Mouse (Mus musculus): ENCODE measurements around the gene Sec16a. TPM values are rescaled to one million over a fixed set of nuclear protein-coding genes. Genes with fewer than 3 reads are reported as not detected.

Gene Sec16a
- polyA plus RNA-seq, 1 experiment from 2014 or later: 37.7 TPM

GRCm38 (mm10) chr2:26441261-26441660 is 3.8 kb downstream of the Sec16a start:
- Histone ChIP-seq H3K36me3 (ENCODE audit: control insufficient read depth, insufficient read depth, low read length) (peaks cover 41% of the 10 kb centered on the region), H3K27me3 (ENCODE audit: control insufficient read depth, insufficient read depth, low read length) (no peaks in the 10 kb centered on the region), H3K9ac (replicated peaks; ENCODE audit: low read depth, low read length) (no peak overlapping the region), H3K4me1 (ENCODE audit: control insufficient read depth, insufficient read depth, low read length) (peaks cover 14% of the 10 kb centered on the region; the same call in 1 of the 2 replicates), H3K4me3 (ENCODE audit: low read depth, low read length) (no peak overlapping the region), H3K27ac (ENCODE audit: low read length) (no peak overlapping the region), H3K4me2 (replicated peaks; ENCODE audit: low read depth, low read length) (no peak overlapping the region), H3K9me3 (ENCODE audit: control insufficient read depth, low read depth, low read length) (no peaks in the 10 kb centered on the region)
- WGBS: 90% methylated on average over 4 of the region's 4 CpGs
- no peak for ATAC-seq (ENCODE audit: insufficient number of reproducible peaks, insufficient read depth, low FRiP score, low read depth)

GRCm38 (mm10) chr2:26439671-26440070 is 5.3 kb downstream of the Sec16a start:
- no peak overlapping the region for H3K4me2 ChIP-seq (replicated peaks; ENCODE audit: low read depth, low read length)
- peaks cover 14% of the 10 kb centered on the region; the same call in 1 of the 2 replicates for H3K4me1 ChIP-seq (ENCODE audit: control insufficient read depth, insufficient read depth, low read length)
- no peaks in the 10 kb centered on the region for H3K27me3 ChIP-seq (ENCODE audit: control insufficient read depth, insufficient read depth, low read length)
- 91% methylated on average over 6 of the region's 6 CpGs for WGBS
- peaks cover 57% of the 10 kb centered on the region for H3K36me3 ChIP-seq (ENCODE audit: control insufficient read depth, insufficient read depth, low read length)
- no peak overlapping the region for H3K9ac ChIP-seq (replicated peaks; ENCODE audit: low read depth, low read length)
- no peak overlapping the region for H3K4me3 ChIP-seq (ENCODE audit: low read depth, low read length)
- ATAC-seq (ENCODE audit: insufficient number of reproducible peaks, insufficient read depth, low FRiP score, low read depth): no peak
- H3K9me3 ChIP-seq (ENCODE audit: control insufficient read depth, low read depth, low read length): no peaks in the 10 kb centered on the region
- no peak overlapping the region for H3K27ac ChIP-seq (ENCODE audit: low read length)

DNA sequence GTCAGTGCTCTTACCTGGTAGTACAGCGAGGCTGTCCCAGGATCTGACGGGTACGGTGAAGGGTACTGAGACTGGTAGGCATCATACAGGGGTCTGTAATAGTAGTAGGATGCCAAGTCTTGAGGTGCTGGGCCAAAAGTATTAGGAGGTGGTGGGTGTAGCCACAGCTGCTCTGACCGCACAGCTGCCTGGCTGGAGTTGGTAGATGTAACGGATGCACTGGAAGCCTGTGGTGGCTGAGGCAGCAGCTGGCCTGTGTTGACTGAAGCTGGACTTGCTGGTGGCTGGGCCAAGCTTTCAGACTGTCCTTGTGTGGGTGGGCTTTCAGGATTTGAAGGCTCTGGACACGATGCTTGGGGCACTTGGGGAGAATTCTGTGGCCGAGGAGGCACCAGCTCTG is 6.6 kb downstream of the Sec16a start:
- Histone ChIP-seq H3K4me1 (ENCODE audit: control insufficient read depth, insufficient read depth, low read length) (peaks cover 6% of the 10 kb centered on the region; the same call in 1 of the 2 replicates), H3K27me3 (ENCODE audit: control insufficient read depth, insufficient read depth, low read length) (no peaks in the 10 kb centered on the region), H3K4me3 (ENCODE audit: low read depth, low read length) (no peak overlapping the region), H3K9ac (replicated peaks; ENCODE audit: low read depth, low read length) (no peak overlapping the region), H3K4me2 (replicated peaks; ENCODE audit: low read depth, low read length) (no peak overlapping the region), H3K9me3 (ENCODE audit: control insufficient read depth, low read depth, low read length) (no peaks in the 10 kb centered on the region), H3K36me3 (ENCODE audit: control insufficient read depth, insufficient read depth, low read length) (peaks cover 68% of the 10 kb centered on the region), H3K27ac (ENCODE audit: low read length) (no peak overlapping the region)
- WGBS: 86% methylated on average over 7 of the region's 7 CpGs
- ATAC-seq (ENCODE audit: insufficient number of reproducible peaks, insufficient read depth, low FRiP score, low read depth): no peak

DNA sequence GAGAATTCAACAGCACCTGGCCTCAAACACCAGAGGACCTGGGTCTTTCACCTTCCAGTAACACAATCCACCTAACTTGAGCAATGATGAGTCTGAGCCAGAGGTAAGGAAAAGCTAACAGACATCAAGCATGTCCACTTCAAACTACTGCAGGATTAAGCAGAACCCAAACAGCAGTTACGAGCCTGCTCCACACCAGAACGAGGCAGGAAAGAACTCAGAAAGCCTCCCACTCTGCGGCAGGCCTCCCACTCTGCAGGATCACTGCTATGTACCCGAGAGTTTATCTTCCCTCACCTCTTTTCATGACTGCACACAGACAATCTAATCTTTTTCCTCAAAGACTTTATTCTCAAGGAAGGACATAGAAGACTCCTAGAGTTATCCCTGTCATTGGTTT is 7.8 kb downstream of the Sec16a start:
- H3K9ac ChIP-seq (replicated peaks; ENCODE audit: low read depth, low read length): no peak overlapping the region
- peaks cover 80% of the 10 kb centered on the region for H3K36me3 ChIP-seq (ENCODE audit: control insufficient read depth, insufficient read depth, low read length)
- no peaks in the 10 kb centered on the region for H3K9me3 ChIP-seq (ENCODE audit: control insufficient read depth, low read depth, low read length)
- no peak overlapping the region for H3K4me3 ChIP-seq (ENCODE audit: low read depth, low read length)
- WGBS: 60% methylated on average over 4 of the region's 4 CpGs
- no peaks in the 10 kb centered on the region for H3K27me3 ChIP-seq (ENCODE audit: control insufficient read depth, insufficient read depth, low read length)
- H3K4me1 ChIP-seq (ENCODE audit: control insufficient read depth, insufficient read depth, low read length): no peaks in the 10 kb centered on the region
- ATAC-seq (ENCODE audit: insufficient number of reproducible peaks, insufficient read depth, low FRiP score, low read depth): no peak
- no peak overlapping the region for H3K4me2 ChIP-seq (replicated peaks; ENCODE audit: low read depth, low read length)
- H3K27ac ChIP-seq (ENCODE audit: low read length): no peak overlapping the region

DNA sequence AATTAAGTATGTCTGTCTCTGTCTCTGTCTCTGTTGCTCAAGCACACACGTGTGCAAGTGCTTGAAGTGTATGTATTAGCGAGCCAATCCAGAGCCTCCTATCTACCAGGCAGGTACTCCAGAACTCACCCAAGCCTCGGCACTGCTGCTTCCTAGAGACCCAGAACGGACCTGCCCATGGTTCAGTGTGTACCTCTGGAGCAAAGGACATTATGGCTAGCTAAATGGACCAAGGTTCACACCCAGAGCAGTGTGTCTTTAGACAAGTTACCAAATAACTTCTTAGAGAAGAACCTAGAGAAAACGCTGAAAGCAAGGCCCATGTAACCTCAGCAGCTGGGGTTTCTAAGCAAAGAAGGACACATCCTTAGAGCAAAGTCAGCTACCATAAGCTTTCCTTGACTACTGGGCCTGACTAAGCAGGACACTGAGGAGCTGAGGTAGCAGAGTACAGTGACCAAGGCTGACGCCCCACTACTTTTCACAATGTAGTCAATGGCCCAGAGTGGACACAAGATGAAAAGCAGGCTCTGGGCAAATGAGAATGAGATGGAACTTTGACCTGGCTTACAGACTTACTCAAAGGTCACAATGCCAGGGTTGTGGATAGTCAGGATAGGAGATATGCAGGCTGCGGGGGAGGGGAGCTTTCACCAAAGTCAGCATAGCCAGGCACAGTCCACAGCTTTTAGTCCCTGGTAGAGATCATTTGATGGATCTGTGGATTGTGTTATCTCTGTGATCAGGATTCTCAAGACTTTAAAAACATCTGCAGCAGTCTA is 10.0 kb downstream of the Sec16a start:
- Histone ChIP-seq H3K4me2 (replicated peaks; ENCODE audit: low read depth, low read length) (no peak overlapping the region), H3K27ac (ENCODE audit: low read length) (no peak overlapping the region), H3K27me3 (ENCODE audit: control insufficient read depth, insufficient read depth, low read length) (no peaks in the 10 kb centered on the region), H3K9ac (replicated peaks; ENCODE audit: low read depth, low read length) (no peak overlapping the region), H3K4me3 (ENCODE audit: low read depth, low read length) (no peak overlapping the region), H3K9me3 (ENCODE audit: control insufficient read depth, low read depth, low read length) (no peaks in the 10 kb centered on the region), H3K36me3 (ENCODE audit: control insufficient read depth, insufficient read depth, low read length) (peaks cover 75% of the 10 kb centered on the region), H3K4me1 (ENCODE audit: control insufficient read depth, insufficient read depth, low read length) (no peaks in the 10 kb centered on the region)
- 92% methylated on average over 7 of the region's 7 CpGs for WGBS
- ATAC-seq (ENCODE audit: insufficient number of reproducible peaks, insufficient read depth, low FRiP score, low read depth): no peak

GRCm38 (mm10) chr2:26429851-26430250 is 15.2 kb downstream of the Sec16a start:
- Histone ChIP-seq H3K4me2 (replicated peaks; ENCODE audit: low read depth, low read length) (no peak overlapping the region), H3K4me1 (ENCODE audit: control insufficient read depth, insufficient read depth, low read length) (no peaks in the 10 kb centered on the region)

DNA sequence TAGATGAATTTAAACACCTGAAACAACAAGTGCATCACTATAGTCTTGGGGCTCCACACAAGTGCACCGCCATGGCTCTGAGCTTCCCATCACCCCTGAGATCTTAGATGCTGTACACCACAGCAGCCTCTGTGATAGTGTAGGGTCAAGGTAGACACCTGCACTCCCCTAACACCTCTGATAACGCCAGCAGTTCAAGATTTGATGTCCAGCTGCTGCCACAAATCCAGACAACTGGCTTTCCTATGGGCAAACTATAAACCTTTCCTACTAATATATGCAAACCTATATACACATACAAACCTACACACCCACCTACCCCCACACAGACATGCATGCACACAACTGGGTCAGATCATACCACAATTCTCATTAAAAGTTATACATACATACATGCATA is 20.5 kb downstream of the Sec16a start:
- H3K4me3 ChIP-seq (ENCODE audit: low read depth, low read length): no peak overlapping the region
- H3K9ac ChIP-seq (replicated peaks; ENCODE audit: low read depth, low read length): no peak overlapping the region
- no peaks in the 10 kb centered on the region for H3K27me3 ChIP-seq (ENCODE audit: control insufficient read depth, insufficient read depth, low read length)
- H3K4me2 ChIP-seq (replicated peaks; ENCODE audit: low read depth, low read length): no peak overlapping the region
- peaks cover 93% of the 10 kb centered on the region for H3K36me3 ChIP-seq (ENCODE audit: control insufficient read depth, insufficient read depth, low read length)
- no peaks in the 10 kb centered on the region for H3K4me1 ChIP-seq (ENCODE audit: control insufficient read depth, insufficient read depth, low read length)
- H3K27ac ChIP-seq (ENCODE audit: low read length): no peak overlapping the region
- H3K9me3 ChIP-seq (ENCODE audit: control insufficient read depth, low read depth, low read length): no peaks in the 10 kb centered on the region
- WGBS: 91% methylated on average over 2 of the region's 2 CpGs
- ATAC-seq (ENCODE audit: insufficient number of reproducible peaks, insufficient read depth, low FRiP score, low read depth): no peak

More at GRCm38 (mm10) chr2:26429851-26430250, 15.2 kb downstream of the Sec16a start:
- no peaks in the 10 kb centered on the region for H3K9me3 ChIP-seq (ENCODE audit: control insufficient read depth, low read depth, low read length)
- H3K27ac ChIP-seq (ENCODE audit: low read length): no peak overlapping the region
- no peak for ATAC-seq (ENCODE audit: insufficient number of reproducible peaks, insufficient read depth, low FRiP score, low read depth)
- WGBS: 94% methylated on average over 5 of the region's 5 CpGs
- H3K9ac ChIP-seq (replicated peaks; ENCODE audit: low read depth, low read length): no peak overlapping the region
- H3K27me3 ChIP-seq (ENCODE audit: control insufficient read depth, insufficient read depth, low read length): no peaks in the 10 kb centered on the region
- H3K4me3 ChIP-seq (ENCODE audit: low read depth, low read length): no peak overlapping the region
- peaks cover 86% of the 10 kb centered on the region for H3K36me3 ChIP-seq (ENCODE audit: control insufficient read depth, insufficient read depth, low read length)

DNA sequence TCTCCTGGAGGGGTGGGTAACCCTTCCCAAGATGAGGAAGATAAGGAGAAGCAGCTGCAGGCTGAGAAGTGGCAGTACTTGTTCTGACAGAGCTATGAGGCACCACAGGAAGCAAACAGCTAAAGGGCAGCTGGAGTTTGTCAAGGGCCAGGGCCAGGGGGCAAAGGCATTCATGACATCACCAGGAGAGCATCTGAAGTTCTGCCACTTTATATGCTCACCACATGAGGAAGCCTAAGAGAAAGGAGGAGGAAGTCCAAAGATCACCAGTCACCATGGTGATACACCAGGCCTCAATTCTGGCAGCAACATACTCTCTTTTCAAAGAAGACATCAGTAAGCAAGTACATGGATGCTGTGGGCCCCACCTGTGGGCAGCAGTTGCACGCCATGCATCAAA is 21.9 kb downstream of the Sec16a start:
- WGBS: 76% methylated on average over 1 of the region's 1 CpGs
- no peaks in the 10 kb centered on the region for H3K27me3 ChIP-seq (ENCODE audit: control insufficient read depth, insufficient read depth, low read length)
- no peak overlapping the region for H3K27ac ChIP-seq (ENCODE audit: low read length)
- H3K4me2 ChIP-seq (replicated peaks; ENCODE audit: low read depth, low read length): no peak overlapping the region
- ATAC-seq (ENCODE audit: insufficient number of reproducible peaks, insufficient read depth, low FRiP score, low read depth): no peak
- peaks cover 85% of the 10 kb centered on the region for H3K36me3 ChIP-seq (ENCODE audit: control insufficient read depth, insufficient read depth, low read length)
- no peak overlapping the region for H3K9ac ChIP-seq (replicated peaks; ENCODE audit: low read depth, low read length)
- H3K4me1 ChIP-seq (ENCODE audit: control insufficient read depth, insufficient read depth, low read length): no peaks in the 10 kb centered on the region
- H3K4me3 ChIP-seq (ENCODE audit: low read depth, low read length): no peak overlapping the region
- no peaks in the 10 kb centered on the region for H3K9me3 ChIP-seq (ENCODE audit: control insufficient read depth, low read depth, low read length)

GRCm38 (mm10) chr2:26421969-26422368 is 23.0 kb downstream of the Sec16a start:
- Histone ChIP-seq H3K27ac (ENCODE audit: low read length) (no peak overlapping the region), H3K9me3 (ENCODE audit: control insufficient read depth, low read depth, low read length) (no peaks in the 10 kb centered on the region), H3K27me3 (ENCODE audit: control insufficient read depth, insufficient read depth, low read length) (no peaks in the 10 kb centered on the region), H3K4me2 (replicated peaks; ENCODE audit: low read depth, low read length) (no peak overlapping the region), H3K9ac (replicated peaks; ENCODE audit: low read depth, low read length) (no peak overlapping the region), H3K4me1 (ENCODE audit: control insufficient read depth, insufficient read depth, low read length) (no peaks in the 10 kb centered on the region), H3K4me3 (ENCODE audit: low read depth, low read length) (no peak overlapping the region), H3K36me3 (ENCODE audit: control insufficient read depth, insufficient read depth, low read length) (peaks cover 86% of the 10 kb centered on the region)
- WGBS: 96% methylated on average over 2 of the region's 2 CpGs
- ATAC-seq (ENCODE audit: insufficient number of reproducible peaks, insufficient read depth, low FRiP score, low read depth): no peak

All from stomach, embryonic 14.5 days (tissue).